Mouse (Mus musculus) left cerebral cortex, adult 18-20 months (tissue): Measurements from ENCODE around the gene Lrriq1. TPM values are rescaled to one million over a fixed set of nuclear protein-coding genes. Genes with fewer than 3 reads are reported as not detected.

Experiments used
- DNase-seq, 2 experiments: peaks; one replicate each; pipeline ENCODE4 v3.0.0; 2021 to 2022; ENCODE audit warnings: low spot score in 2 of 2, mixed read lengths in 1 of 2
- total RNA-seq, 2 experiments: library from RNA; stranded (reverse); gene quantifications; 2 replicates each; pipeline ENCODE4 v1.2.3; 2021

Lrriq1 gene
- total RNA-seq, 2 experiments from 2014 or later, result 3.8 to 5.1 TPM

- DNase-seq, result no peak
Observed at GRCm38 (mm10) chr10:103029132-103029729, 206.9 kb downstream of the Lrriq1 start.

GRCm38 (mm10) chr10:103028253-103029131, 207.6 kb downstream of the Lrriq1 start:
- DNase-seq, result no peak

- no peak for DNase-seq
Observed at GRCm38 (mm10) chr10:103027931-103028252, 208.2 kb downstream of the Lrriq1 start.

- DNase-seq, result no peak
Observed at GRCm38 (mm10) chr10:103027226-103027930, 208.7 kb downstream of the Lrriq1 start.

GRCm38 (mm10) chr10:103026636-103027225, 209.4 kb downstream of the Lrriq1 start:
- no peak for DNase-seq

- DNase-seq, result no peak
Observed at GRCm38 (mm10) chr10:103002556-103002955, 233.6 kb downstream of the Lrriq1 start.

GRCm38 (mm10) chr10:103000902-103001301, 235.2 kb downstream of the Lrriq1 start:
- no peak for DNase-seq

GRCm38 (mm10) chr10:102999584-102999983, 236.5 kb downstream of the Lrriq1 start:
- no peak for DNase-seq

Other genes starting within 250 kb of the Lrriq1 start
- not detected for gene Alx1, start 206.1 kb downstream of the Lrriq1 start, total RNA-seq
- gene Slc6a15, start 131.5 kb upstream of the Lrriq1 start, total RNA-seq, result 10 to 100 TPM; 47.2 to 50.6 TPM